Mouse (Mus musculus): ENCODE measurements at regions not wholly inside any gene's neighbourhood (a gene's known extent, or its start where the extent isn't known, plus 50 kb on each side); places are given as distances from the start of the nearest gene placed in this dataset.
A peak's percentile ranks its signal among the peaks of the same experiment; 100 is the strongest.

DNA sequence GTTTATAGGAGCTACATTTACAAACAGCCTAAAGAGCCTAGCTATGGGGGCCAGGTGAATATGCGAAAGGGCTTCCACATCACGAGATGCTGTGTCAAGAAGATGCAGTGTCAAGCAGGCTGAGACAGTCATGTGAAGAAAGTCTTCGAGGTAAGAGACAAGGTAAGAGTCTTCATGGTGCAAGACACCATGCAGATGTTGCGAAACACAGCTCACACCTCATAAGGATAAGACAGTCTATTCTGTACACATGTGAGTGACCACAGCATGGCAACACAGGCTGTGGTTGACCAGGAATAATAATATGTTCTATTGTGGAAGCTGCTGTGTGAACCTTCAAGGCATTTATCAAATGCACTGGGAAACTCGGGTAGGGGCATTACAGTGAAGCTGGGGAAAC lies 153.4 kb downstream of the Ttc8 start:
- no peak for TF ChIP-seq CTCF (IDR thresholded peaks at IDR 0.05; ENCODE audit: low read depth)
- no peaks in the 10 kb centered on the region for H3K27me3 ChIP-seq (replicated peaks; ENCODE audit: control insufficient read depth, insufficient read depth, low read length)
- H3K4me2 ChIP-seq (replicated peaks; ENCODE audit: low read depth), result no peak overlapping the region
- ATAC-seq, result no peak
- H3K36me3 ChIP-seq (ENCODE audit: control insufficient read depth, insufficient read depth), result no peaks in the 10 kb centered on the region
- H3K4me3 ChIP-seq (ENCODE audit: low read depth, low read length), result no peak overlapping the region
- H3K27ac ChIP-seq (ENCODE audit: low read depth, low read length), result no peak overlapping the region
- 80% methylated on average over 5 of the region's 5 CpGs for WGBS
- no peak overlapping the region for H3K9ac ChIP-seq (ENCODE audit: low read depth, low read length)
- no peaks in the 10 kb centered on the region for H3K9me3 ChIP-seq (ENCODE audit: control insufficient read depth)
- H3K4me1 ChIP-seq (replicated peaks; ENCODE audit: control insufficient read depth, insufficient read depth, low read length), result no peaks in the 10 kb centered on the region

GRCm38 (mm10) chr12:99077366-99077765 lies 157.0 kb downstream of the Ttc8 start:
- Histone ChIP-seq H3K36me3 (ENCODE audit: control insufficient read depth, insufficient read depth) (no peaks in the 10 kb centered on the region), H3K4me3 (ENCODE audit: low read depth, low read length) (no peak overlapping the region), H3K4me1 (replicated peaks; ENCODE audit: control insufficient read depth, insufficient read depth, low read length) (no peaks in the 10 kb centered on the region; the same call in 1 of the 2 replicates), H3K9me3 (ENCODE audit: control insufficient read depth) (no peaks in the 10 kb centered on the region), H3K27me3 (replicated peaks; ENCODE audit: control insufficient read depth, insufficient read depth, low read length) (peaks cover 4% of the 10 kb centered on the region; the same call in 1 of the 2 replicates), H3K9ac (ENCODE audit: low read depth, low read length) (no peak overlapping the region), H3K27ac (ENCODE audit: low read depth, low read length) (no peak overlapping the region), H3K4me2 (replicated peaks; ENCODE audit: low read depth) (no peak overlapping the region)
- ATAC-seq, result no peak
- 55% methylated on average over 3 of the region's 3 CpGs for whole genome bisulfite sequencing
- no peak for TF ChIP-seq CTCF (IDR thresholded peaks at IDR 0.05; ENCODE audit: low read depth)

DNA sequence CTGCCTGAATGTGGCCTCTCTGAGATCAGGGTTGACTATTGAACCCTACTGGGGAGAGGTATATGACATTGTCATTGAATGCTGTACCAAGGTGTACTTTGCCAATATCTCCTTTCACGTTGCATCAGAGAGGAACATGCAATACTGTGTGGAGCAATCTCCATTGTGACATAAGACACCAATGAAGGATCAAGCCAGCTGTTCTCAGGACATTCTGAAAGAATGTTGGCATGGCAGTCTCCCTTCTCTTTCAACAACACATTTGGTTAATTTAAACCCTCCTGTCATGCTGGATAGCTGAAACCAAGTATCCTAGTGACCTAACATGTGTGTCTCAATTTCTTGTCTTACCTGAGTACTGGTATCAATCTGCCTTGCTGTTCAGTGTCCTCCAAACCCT lies 159.5 kb downstream of the Ttc8 start:
- no peak overlapping the region for H3K27ac ChIP-seq (ENCODE audit: low read depth, low read length)
- no peak overlapping the region for H3K9ac ChIP-seq (ENCODE audit: low read depth, low read length)
- 70% methylated on average over 1 of the region's 1 CpGs for WGBS
- H3K27me3 ChIP-seq (replicated peaks; ENCODE audit: control insufficient read depth, insufficient read depth, low read length), result peaks cover 17% of the 10 kb centered on the region
- no peak overlapping the region for H3K4me3 ChIP-seq (ENCODE audit: low read depth, low read length)
- H3K4me1 ChIP-seq (replicated peaks; ENCODE audit: control insufficient read depth, insufficient read depth, low read length), result no peaks in the 10 kb centered on the region; the same call in 1 of the 2 replicates
- no peak overlapping the region for H3K4me2 ChIP-seq (replicated peaks; ENCODE audit: low read depth)
- H3K9me3 ChIP-seq (ENCODE audit: control insufficient read depth), result no peaks in the 10 kb centered on the region
- TF ChIP-seq CTCF (IDR thresholded peaks at IDR 0.05; ENCODE audit: low read depth), result no peak
- no peaks in the 10 kb centered on the region for H3K36me3 ChIP-seq (ENCODE audit: control insufficient read depth, insufficient read depth)
- no peak for ATAC-seq

DNA sequence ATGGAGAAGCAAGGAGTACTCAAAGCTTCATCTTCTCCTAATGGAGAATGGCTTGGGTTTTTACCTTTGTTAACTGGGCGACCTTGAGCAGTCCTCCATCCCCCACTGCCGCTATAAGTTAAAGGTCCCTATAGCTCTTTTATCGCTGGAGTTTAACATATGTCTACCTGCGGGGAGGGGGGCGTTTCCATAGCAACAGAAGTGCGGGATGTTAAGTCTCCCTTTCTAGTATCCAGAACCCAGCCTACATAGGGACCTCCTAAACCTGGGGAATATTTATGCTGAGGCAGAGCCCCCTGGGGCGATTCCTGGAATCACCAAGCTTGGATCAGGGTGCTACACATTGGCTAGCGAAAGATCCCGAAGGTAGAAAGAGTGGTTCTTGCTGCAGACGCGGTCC lies 163.2 kb downstream of the Ttc8 start:
- H3K9ac ChIP-seq (ENCODE audit: low read depth, low read length), result no peak overlapping the region
- no peaks in the 10 kb centered on the region for H3K9me3 ChIP-seq (ENCODE audit: control insufficient read depth)
- H3K4me3 ChIP-seq (ENCODE audit: low read depth, low read length), result no peak overlapping the region
- peaks cover 17% of the 10 kb centered on the region for H3K27me3 ChIP-seq (replicated peaks; ENCODE audit: control insufficient read depth, insufficient read depth, low read length)
- H3K36me3 ChIP-seq (ENCODE audit: control insufficient read depth, insufficient read depth), result no peaks in the 10 kb centered on the region
- WGBS, result 41% methylated on average over 11 of the region's 11 CpGs
- no peak for ATAC-seq
- no peak overlapping the region for H3K4me2 ChIP-seq (replicated peaks; ENCODE audit: low read depth)
- H3K27ac ChIP-seq (ENCODE audit: low read depth, low read length), result no peak overlapping the region
- H3K4me1 ChIP-seq (replicated peaks; ENCODE audit: control insufficient read depth, insufficient read depth, low read length), result no peaks in the 10 kb centered on the region; the same call in 1 of the 2 replicates
- no peak for TF ChIP-seq CTCF (IDR thresholded peaks at IDR 0.05; ENCODE audit: low read depth)

DNA sequence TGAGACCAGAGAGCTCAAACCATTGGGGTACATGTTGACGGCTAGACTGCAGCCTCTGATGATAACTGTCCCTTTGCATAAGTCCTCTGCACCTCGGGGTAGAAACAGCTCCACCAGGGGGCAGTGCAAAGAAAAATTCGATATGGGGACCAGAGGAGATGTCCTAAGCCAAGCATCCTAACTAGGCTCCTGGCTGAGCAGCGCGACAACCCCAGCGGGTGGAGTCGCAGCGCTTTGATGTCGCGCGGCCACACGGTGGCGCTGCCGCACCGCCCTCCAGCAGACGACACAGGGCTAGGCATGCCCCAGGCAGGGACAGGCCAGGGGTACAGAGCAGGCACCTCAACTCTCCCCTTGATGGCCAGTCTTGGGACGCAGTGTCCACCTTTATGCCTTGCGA lies 163.8 kb downstream of the Ttc8 start:
- 5% methylated on average over 18 of the region's 18 CpGs for WGBS
- peak; percentile 79 for ATAC-seq
- Histone ChIP-seq H3K9ac (ENCODE audit: low read depth, low read length) (no peak overlapping the region), H3K9me3 (ENCODE audit: control insufficient read depth) (no peaks in the 10 kb centered on the region), H3K4me3 (ENCODE audit: low read depth, low read length) (no peak overlapping the region), H3K36me3 (ENCODE audit: control insufficient read depth, insufficient read depth) (no peaks in the 10 kb centered on the region), H3K4me2 (replicated peaks; ENCODE audit: low read depth) (no peak overlapping the region), H3K4me1 (replicated peaks; ENCODE audit: control insufficient read depth, insufficient read depth, low read length) (no peaks in the 10 kb centered on the region; the same call in 1 of the 2 replicates), H3K27me3 (replicated peaks; ENCODE audit: control insufficient read depth, insufficient read depth, low read length) (peaks cover 17% of the 10 kb centered on the region), H3K27ac (ENCODE audit: low read depth, low read length) (no peak overlapping the region)
- peak; percentile 100 for TF ChIP-seq CTCF (IDR thresholded peaks at IDR 0.05; ENCODE audit: low read depth)

GRCm38 (mm10) chr12:99087286-99087685 lies 166.9 kb downstream of the Ttc8 start:
- WGBS, result 58% methylated on average over 8 of the region's 8 CpGs
- no peak overlapping the region for H3K27ac ChIP-seq (ENCODE audit: low read depth, low read length)
- no peak for ATAC-seq
- H3K27me3 ChIP-seq (replicated peaks; ENCODE audit: control insufficient read depth, insufficient read depth, low read length), result peaks cover 13% of the 10 kb centered on the region
- no peak for TF ChIP-seq CTCF (IDR thresholded peaks at IDR 0.05; ENCODE audit: low read depth)
- H3K4me1 ChIP-seq (replicated peaks; ENCODE audit: control insufficient read depth, insufficient read depth, low read length), result no peaks in the 10 kb centered on the region
- no peaks in the 10 kb centered on the region for H3K36me3 ChIP-seq (ENCODE audit: control insufficient read depth, insufficient read depth)
- H3K4me2 ChIP-seq (replicated peaks; ENCODE audit: low read depth), result no peak overlapping the region
- H3K9me3 ChIP-seq (ENCODE audit: control insufficient read depth), result no peaks in the 10 kb centered on the region
- H3K9ac ChIP-seq (ENCODE audit: low read depth, low read length), result no peak overlapping the region
- no peak overlapping the region for H3K4me3 ChIP-seq (ENCODE audit: low read depth, low read length)

- Histone ChIP-seq H3K4me2 (replicated peaks; ENCODE audit: low read depth) (no peak overlapping the region), H3K27me3 (replicated peaks; ENCODE audit: control insufficient read depth, insufficient read depth, low read length) (no peaks in the 10 kb centered on the region), H3K27ac (ENCODE audit: low read depth, low read length) (no peak overlapping the region), H3K4me1 (replicated peaks; ENCODE audit: control insufficient read depth, insufficient read depth, low read length) (no peaks in the 10 kb centered on the region), H3K9me3 (ENCODE audit: control insufficient read depth) (no peaks in the 10 kb centered on the region), H3K4me3 (ENCODE audit: low read depth, low read length) (no peak overlapping the region), H3K9ac (ENCODE audit: low read depth, low read length) (no peak overlapping the region), H3K36me3 (ENCODE audit: control insufficient read depth, insufficient read depth) (no peaks in the 10 kb centered on the region)
- 72% methylated on average over 4 of the region's 4 CpGs for WGBS
- TF ChIP-seq CTCF (IDR thresholded peaks at IDR 0.05; ENCODE audit: low read depth), result no peak
- no peak for ATAC-seq
These were observed 171.4 kb downstream of the Ttc8 start for GRCm38 (mm10) chr12:99091770-99092169.
